Mouse (Mus musculus) macrophage (primary cell): Measurements from ENCODE around the gene Zfp217. TPM values are rescaled to one million over a fixed set of nuclear protein-coding genes. Genes with fewer than 3 reads are reported as not detected.

Experiments
- H3K27ac ChIP-seq: fragments of 350-480 bp; formaldehyde crosslinking; 2 replicates; pipeline ENCODE4 v1.9.0; 2021
- H3K36me3 ChIP-seq: fragments of 350-480 bp; formaldehyde crosslinking; 2 replicates; pipeline ENCODE4 v1.9.0; 2021; ENCODE audit errors: inconsistent target
- H3K4me3 ChIP-seq: fragments of 350-480 bp; formaldehyde crosslinking; 2 replicates; pipeline ENCODE4 v1.9.0; 2021; ENCODE audit errors: inconsistent target
- H3K79me2 ChIP-seq: fragments of 350-480 bp; formaldehyde crosslinking; 2 replicates; pipeline ENCODE4 v1.9.0; 2021; ENCODE audit errors: inconsistent target
- WGBS: methylation state at CpG from one replicate; pipeline ENCODE4 v1.1.7; 2026; ENCODE audit warnings: inconsistent platforms; ENCODE audit not compliant: missing documents; 5-methylcytosine and 5-hydroxymethylcytosine counted together
- polyA plus RNA-seq: library from polyadenylated mRNA; stranded (reverse); fragments of 250-400 nt; gene quantifications from 3 replicates; pipeline ENCODE4 v1.2.4, GENCODE M21; 2018; ENCODE audit warnings: inconsistent platforms

Gene Zfp217
- polyA plus RNA-seq, 1 experiment from 2014 or later: 16.9 TPM

DNA sequence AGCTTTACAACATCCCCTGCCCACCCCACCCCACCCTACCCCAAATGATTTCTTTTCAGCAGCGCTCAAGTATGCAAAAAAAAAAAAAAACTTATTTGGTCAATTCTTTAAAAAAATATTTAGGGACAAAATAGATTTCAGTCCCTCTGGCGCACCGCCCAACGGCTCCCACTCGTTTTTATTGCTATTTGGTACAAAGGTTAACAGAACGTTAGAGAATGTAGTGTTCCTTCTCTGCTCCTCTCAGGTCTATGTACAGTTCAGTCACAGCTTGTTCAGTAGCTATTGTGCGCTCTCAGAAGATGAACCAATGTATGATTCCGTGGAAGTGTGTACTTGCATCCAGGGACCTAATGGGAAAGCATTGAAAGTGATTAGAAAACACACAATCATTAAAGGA lies 37.6 kb downstream of the Zfp217 start:
- H3K36me3 ChIP-seq: peaks cover 80% of the 10 kb centered on the region
- peaks cover 69% of the 10 kb centered on the region for H3K79me2 ChIP-seq
- WGBS: 88% methylated on average over 7 of the region's 8 CpGs
- H3K27ac ChIP-seq: no peak overlapping the region
- no peak overlapping the region for H3K4me3 ChIP-seq

GRCm38 (mm10) chr2:170109528-170109927 lies 38.4 kb downstream of the Zfp217 start:
- Histone ChIP-seq H3K27ac (no peak overlapping the region), H3K36me3 (peaks cover 72% of the 10 kb centered on the region), H3K79me2 (peaks cover 61% of the 10 kb centered on the region), H3K4me3 (no peak overlapping the region)
- WGBS: 73% methylated on average over 5 of the region's 5 CpGs

GRCm38 (mm10) chr2:170107791-170108190 lies 40.1 kb downstream of the Zfp217 start:
- H3K36me3 ChIP-seq: peaks cover 55% of the 10 kb centered on the region
- H3K4me3 ChIP-seq: no peak overlapping the region
- no peak overlapping the region for H3K27ac ChIP-seq
- peaks cover 43% of the 10 kb centered on the region for H3K79me2 ChIP-seq
- WGBS: 19% methylated on average over 3 of the region's 3 CpGs

DNA sequence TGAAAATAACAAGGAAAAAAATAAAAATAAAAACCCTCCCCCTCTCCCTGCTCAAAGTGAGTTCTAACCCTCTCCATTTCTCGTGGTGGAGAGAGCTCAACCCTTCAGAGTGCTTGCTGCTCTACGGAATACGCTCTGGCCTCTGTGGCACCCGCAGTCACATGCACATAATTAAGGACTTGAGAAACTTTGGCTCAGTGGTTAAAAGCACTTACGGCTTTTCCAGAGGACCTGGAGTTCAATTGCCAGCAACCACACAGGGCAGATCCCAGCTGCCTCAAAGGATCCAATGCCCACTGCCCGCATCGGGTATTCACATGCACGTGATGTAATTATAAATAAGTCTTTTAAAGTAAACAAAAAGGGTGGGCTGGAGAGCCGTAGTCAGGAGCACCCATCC lies 41.9 kb downstream of the Zfp217 start:
- Histone ChIP-seq H3K36me3 (peaks cover 38% of the 10 kb centered on the region), H3K4me3 (no peak overlapping the region), H3K27ac (no peak overlapping the region), H3K79me2 (peaks cover 26% of the 10 kb centered on the region)
- 94% methylated on average over 9 of the region's 9 CpGs for WGBS

GRCm38 (mm10) chr2:170104396-170104795 lies 43.5 kb downstream of the Zfp217 start:
- H3K79me2 ChIP-seq: peaks cover 10% of the 10 kb centered on the region; the same call in 1 of the 2 replicates
- peaks cover 22% of the 10 kb centered on the region for H3K36me3 ChIP-seq
- H3K27ac ChIP-seq: no peak overlapping the region
- H3K4me3 ChIP-seq: no peak overlapping the region
- 81% methylated on average over 6 of the region's 6 CpGs for WGBS

- Histone ChIP-seq H3K4me3 (no peak overlapping the region), H3K27ac (no peak overlapping the region), H3K36me3 (peaks cover 16% of the 10 kb centered on the region), H3K79me2 (peaks cover 4% of the 10 kb centered on the region; the same call in 1 of the 2 replicates)
- WGBS: 14% methylated on average over 9 of the region's 9 CpGs
Observed at GRCm38 (mm10) chr2:170103852-170104251, 44.1 kb downstream of the Zfp217 start.

DNA sequence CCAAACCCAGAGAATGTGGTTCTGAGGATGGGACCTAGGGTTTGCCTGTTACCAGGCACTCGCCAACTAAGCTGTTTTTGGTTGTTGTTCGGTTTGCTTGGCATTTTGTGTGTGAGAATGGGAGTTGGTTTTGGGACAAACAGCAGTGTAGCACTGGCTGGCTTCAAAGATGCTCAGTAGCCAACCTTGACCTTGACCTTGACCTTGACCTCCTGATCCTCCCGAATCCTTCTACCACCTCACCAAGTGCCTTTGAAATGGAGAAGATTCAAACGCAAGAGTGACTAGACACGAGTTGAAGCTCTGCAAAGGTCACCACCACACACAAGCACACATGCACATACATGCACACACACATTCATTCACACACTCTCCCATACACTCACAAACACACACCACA lies 44.6 kb downstream of the Zfp217 start:
- Histone ChIP-seq H3K4me3 (no peak overlapping the region), H3K79me2 (no peaks in the 10 kb centered on the region), H3K36me3 (peaks cover 14% of the 10 kb centered on the region), H3K27ac (no peak overlapping the region)
- 91% methylated on average over 5 of the region's 5 CpGs for WGBS

GRCm38 (mm10) chr2:170101932-170102331 lies 46.0 kb downstream of the Zfp217 start:
- Histone ChIP-seq H3K4me3 (no peak overlapping the region), H3K36me3 (0 out of 2 replicates have a peak, but pooled peaks cover 4% of the 10 kb centered on the region), H3K79me2 (no peaks in the 10 kb centered on the region), H3K27ac (no peak overlapping the region)
- 65% methylated on average over 7 of the region's 7 CpGs for WGBS

DNA sequence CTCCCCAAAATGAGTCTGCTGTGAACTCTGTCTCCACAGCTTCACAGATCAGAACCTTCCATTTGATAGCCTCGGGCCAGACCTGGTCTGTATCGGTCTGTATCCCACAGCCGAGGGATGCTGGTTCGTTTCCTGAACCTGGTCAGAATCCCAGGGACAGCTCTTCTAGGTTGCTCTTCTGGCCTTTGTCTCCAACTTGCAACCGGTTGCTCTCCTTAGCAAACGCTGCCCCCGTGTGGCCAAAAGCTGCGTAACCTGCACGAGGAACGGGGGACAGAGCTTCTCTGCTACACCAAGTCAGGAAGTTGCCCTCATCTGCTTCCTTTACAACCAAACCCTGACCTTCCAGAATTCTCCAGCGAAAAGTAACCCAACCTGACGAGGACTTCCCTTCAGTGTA lies 46.8 kb downstream of the Zfp217 start:
- Histone ChIP-seq H3K79me2 (no peaks in the 10 kb centered on the region), H3K27ac (no peak overlapping the region), H3K36me3 (no peaks in the 10 kb centered on the region), H3K4me3 (no peak overlapping the region)
- WGBS: 3% methylated on average over 12 of the region's 12 CpGs

- 96% methylated on average over 8 of the region's 9 CpGs for WGBS
- Histone ChIP-seq H3K4me3 (no peak overlapping the region), H3K27ac (no peak overlapping the region), H3K36me3 (no peaks in the 10 kb centered on the region), H3K79me2 (no peaks in the 10 kb centered on the region)
Observed at GRCm38 (mm10) chr2:170094871-170095270, 53.0 kb downstream of the Zfp217 start.

DNA sequence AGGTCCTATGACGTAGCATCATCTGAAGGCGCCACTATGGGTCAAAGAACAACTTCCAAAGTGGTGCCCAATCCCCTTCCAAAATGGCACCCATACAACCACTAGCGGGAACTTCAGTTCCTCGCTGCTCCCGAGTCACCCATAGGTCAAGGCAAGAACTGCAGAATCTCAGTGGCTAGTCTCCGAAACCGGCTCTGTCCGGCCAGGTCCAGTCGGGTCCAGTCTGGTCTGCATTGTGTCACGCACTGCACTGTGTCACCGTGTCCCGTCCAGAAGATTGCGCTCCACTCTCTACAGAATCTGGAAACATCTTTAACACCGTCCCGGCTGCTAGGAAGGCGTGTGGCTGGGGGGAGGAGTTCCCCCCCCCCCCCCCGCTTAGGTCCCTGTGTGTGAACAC lies 53.7 kb downstream of the Zfp217 start:
- H3K27ac ChIP-seq: no peak overlapping the region
- WGBS: 91% methylated on average over 16 of the region's 17 CpGs
- H3K4me3 ChIP-seq: no peak overlapping the region
- no peaks in the 10 kb centered on the region for H3K36me3 ChIP-seq
- H3K79me2 ChIP-seq: no peaks in the 10 kb centered on the region

- 88% methylated on average over 10 of the region's 10 CpGs for WGBS
- Histone ChIP-seq H3K79me2 (no peaks in the 10 kb centered on the region), H3K27ac (no peak overlapping the region), H3K4me3 (no peak overlapping the region), H3K36me3 (no peaks in the 10 kb centered on the region)
Observed at GRCm38 (mm10) chr2:170091563-170092443, 56.1 kb downstream of the Zfp217 start.

- H3K36me3 ChIP-seq: no peaks in the 10 kb centered on the region
- H3K4me3 ChIP-seq: no peak overlapping the region
- no peak overlapping the region for H3K27ac ChIP-seq
- 59% methylated on average over 15 of the region's 15 CpGs for WGBS
- no peaks in the 10 kb centered on the region for H3K79me2 ChIP-seq
Observed at GRCm38 (mm10) chr2:170078442-170079017, 69.4 kb downstream of the Zfp217 start.

- Histone ChIP-seq H3K27ac (no peak overlapping the region), H3K4me3 (no peak overlapping the region), H3K79me2 (no peaks in the 10 kb centered on the region), H3K36me3 (no peaks in the 10 kb centered on the region)
- 71% methylated on average over 8 of the region's 10 CpGs for WGBS
Observed at GRCm38 (mm10) chr2:170078041-170078440, 69.9 kb downstream of the Zfp217 start.

DNA sequence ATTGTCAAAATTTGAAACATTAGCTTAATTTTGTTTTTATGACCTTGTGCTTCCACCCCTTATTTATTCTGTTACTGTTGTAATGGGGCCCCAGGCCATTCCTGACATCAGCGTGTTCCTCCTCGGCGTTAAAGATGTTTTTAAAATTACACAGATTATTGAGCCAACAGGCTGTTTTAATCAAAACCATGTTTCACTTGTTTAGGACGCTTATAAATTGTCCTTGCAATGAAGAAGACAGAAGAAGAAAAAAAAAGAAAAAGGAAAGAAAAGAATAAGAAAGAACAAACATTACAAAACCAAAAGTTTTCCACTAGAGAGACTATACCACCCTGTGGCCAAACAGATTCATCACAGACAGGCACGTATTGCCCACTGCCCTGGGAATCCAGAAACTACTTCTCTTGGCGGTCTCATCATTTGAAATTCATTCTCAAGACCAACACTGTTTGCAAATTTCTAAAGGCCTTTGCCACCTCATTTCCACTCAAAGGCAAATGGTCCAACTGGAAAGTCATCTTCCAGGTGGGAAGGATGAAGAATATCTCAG lies 70.9 kb downstream of the Zfp217 start:
- 88% methylated on average over 5 of the region's 6 CpGs for WGBS
- no peak overlapping the region for H3K4me3 ChIP-seq
- no peaks in the 10 kb centered on the region for H3K79me2 ChIP-seq
- no peaks in the 10 kb centered on the region for H3K36me3 ChIP-seq
- no peak overlapping the region for H3K27ac ChIP-seq
